Mouse (Mus musculus) layer of hippocampus, adult 6 months (tissue): ENCODE results near the gene Diaph3. TPM values are rescaled to one million over a fixed set of nuclear protein-coding genes. Genes with fewer than 3 reads are reported as not detected.

Experiments used
- long read RNA-seq, 2 experiments: library from polyadenylated mRNA; unstranded; transcript quantifications; one replicate each; pipeline ENCODE4 v2.0.0; 2019 to 2020
- microRNA-seq: library from miRNA; unstranded; fragments of <30 nt; microRNA quantifications from one replicate; pipeline ENCODE4 v1.2.0, GENCODE M21; 2020
- polyA plus RNA-seq: library from polyadenylated mRNA; unstranded; fragments of <200 nt; fragmentation: Nextera tagmentation; gene quantifications from 2 replicates; pipeline ENCODE4 v1.2.3, GENCODE M21; 2021

Diaph3 gene
- 2.9 and 3.1 TPM in 2 replicates for polyA plus RNA-seq
- long read RNA-seq, experiment 1, transcript Diaph3-204 (2 exons, 682 nt), result major isoform, 6 of 8 reads
- long read RNA-seq, experiment 1, partial matches to known transcripts, result 1 of 8 reads
- long read RNA-seq, experiment 1, other reads (novel, unspliced or antisense), result 1 of 8 reads
- long read RNA-seq, experiment 2, transcript Diaph3-204 (2 exons, 682 nt), result major isoform, 6 of 13 reads
- long read RNA-seq, experiment 2, partial matches to known transcripts, result 5 of 13 reads
- long read RNA-seq, experiment 2, other reads (novel, unspliced or antisense), result 2 of 13 reads

GRCm38 (mm10) chr14:87140963-87141486 lies at the start of gene Diaph3:
Gene Diaph3 (minus strand): TSS chr14:87141235.

Small RNA genes within 50 kb of the gene (microRNA-seq; reads per million reads assigned to microRNA genes)
- gene Gm23438, result not detected
